Mouse (Mus musculus) forebrain, embryonic 10.5 days (tissue): ENCODE measurements around the gene Skor1. TPM values are rescaled to one million over a fixed set of nuclear protein-coding genes. Genes with fewer than 3 reads are reported as not detected.

Experiments
- DNase-seq: peaks from one replicate; pipeline ENCODE4 v3.0.0-alpha.2; 2017; ENCODE audit warnings: low spot score; ENCODE audit errors: extremely low spot score
- H3K27ac ChIP-seq: fragments of 300-500 bp; sonication (generic); 2 replicates; pipeline ENCODE4 v1.5.1; 2016; ENCODE audit warnings: mild to moderate bottlenecking
- H3K27me3 ChIP-seq: fragments of 300-500 bp; sonication (generic); 2 replicates; pipeline ENCODE4 v1.6.1; 2016; ENCODE audit warnings: mild to moderate bottlenecking; ENCODE audit not compliant: poor library complexity, severe bottlenecking
- H3K36me3 ChIP-seq: fragments of 300-500 bp; sonication (generic); replicated peaks from 2 replicates; pipeline ENCODE4 v1.6.1; 2016; ENCODE audit warnings: mild to moderate bottlenecking, moderate library complexity
- H3K4me1 ChIP-seq: fragments of 300-500 bp; sonication (generic); 2 replicates; pipeline ENCODE4 v1.6.1; 2016
- H3K4me3 ChIP-seq: fragments of 300-500 bp; sonication (generic); 2 replicates; pipeline ENCODE4 v1.5.1; 2016; ENCODE audit warnings: mild to moderate bottlenecking, moderate library complexity
- H3K9me3 ChIP-seq: fragments of 300-500 bp; sonication (generic); 2 replicates; pipeline ENCODE4 v1.6.1; 2016; ENCODE audit warnings: mild to moderate bottlenecking, moderate library complexity
- WGBS: fragments of 180-500 bp; shearing (Covaris S2); methylation state at CpG from one replicate; pipeline ENCODE4 v1.1.7; 2016; 5-methylcytosine and 5-hydroxymethylcytosine counted together
- polyA plus RNA-seq: library from polyadenylated mRNA; unstranded; fragments of >200 nt; fragmentation: Nextera tagmentation; extraction: Ambion mirVana; gene quantifications from 2 replicates; pipeline ENCODE4 v1.2.1, GENCODE M21; 2016

Gene Skor1
- polyA plus RNA-seq, 1 experiment from 2014 or later, result 0.05 TPM

DNA sequence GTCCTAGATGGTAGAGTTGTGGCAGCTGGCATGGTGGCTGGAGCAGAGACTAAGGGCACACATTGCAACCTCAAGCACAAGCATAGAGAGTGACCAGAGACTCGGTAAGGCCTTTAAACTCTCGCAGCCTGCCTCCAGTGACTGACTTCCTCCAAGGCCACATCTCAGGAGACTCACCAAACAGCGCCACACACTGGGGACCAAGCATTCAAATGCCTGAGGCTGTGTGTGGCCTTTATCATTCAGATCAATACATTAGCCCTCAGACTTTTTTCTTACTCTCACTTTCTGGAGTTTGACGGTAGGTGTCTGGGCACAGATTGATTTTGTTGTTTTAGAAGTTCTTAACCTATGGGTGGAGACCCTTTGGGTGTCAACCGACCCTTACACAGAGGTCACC lies 30.4 kb downstream of the Skor1 start:
- Histone ChIP-seq H3K4me3 (no peak overlapping the region), H3K9me3 (no peaks in the 10 kb centered on the region), H3K4me1 (peaks cover 22% of the 10 kb centered on the region), H3K27ac (no peak overlapping the region), H3K36me3 (no peaks in the 10 kb centered on the region), H3K27me3 (peaks cover 13% of the 10 kb centered on the region)
- no peak for DNase-seq
- WGBS, result 69% methylated on average over 5 of the region's 5 CpGs

DNA sequence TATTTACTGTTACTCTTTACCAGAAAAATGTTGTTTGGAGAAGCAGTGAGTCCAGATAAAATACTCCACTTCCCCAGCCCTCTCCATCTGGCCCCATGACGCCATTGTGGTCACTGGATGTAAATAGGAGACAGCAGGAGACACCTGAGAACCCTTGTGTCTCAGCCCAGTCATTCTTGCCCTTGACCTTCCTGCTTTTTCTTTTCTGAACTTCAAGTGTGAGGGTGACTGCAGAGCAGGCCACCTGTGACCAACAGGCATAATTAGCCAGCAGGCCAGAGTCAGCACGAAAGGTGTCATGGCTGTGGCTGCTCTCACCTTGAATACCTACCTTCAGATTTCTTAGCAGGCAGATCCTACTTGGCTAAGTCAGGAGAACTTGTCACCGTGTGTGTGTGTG lies 36.2 kb downstream of the Skor1 start:
- H3K4me1 ChIP-seq, result peaks cover 19% of the 10 kb centered on the region
- 70% methylated on average over 3 of the region's 3 CpGs for WGBS
- H3K36me3 ChIP-seq, result no peaks in the 10 kb centered on the region
- no peak for DNase-seq
- H3K27ac ChIP-seq, result no peak overlapping the region
- H3K9me3 ChIP-seq, result no peaks in the 10 kb centered on the region
- H3K27me3 ChIP-seq, result 0 out of 2 replicates have a peak, but pooled peaks cover 9% of the 10 kb centered on the region
- H3K4me3 ChIP-seq, result no peak overlapping the region

DNA sequence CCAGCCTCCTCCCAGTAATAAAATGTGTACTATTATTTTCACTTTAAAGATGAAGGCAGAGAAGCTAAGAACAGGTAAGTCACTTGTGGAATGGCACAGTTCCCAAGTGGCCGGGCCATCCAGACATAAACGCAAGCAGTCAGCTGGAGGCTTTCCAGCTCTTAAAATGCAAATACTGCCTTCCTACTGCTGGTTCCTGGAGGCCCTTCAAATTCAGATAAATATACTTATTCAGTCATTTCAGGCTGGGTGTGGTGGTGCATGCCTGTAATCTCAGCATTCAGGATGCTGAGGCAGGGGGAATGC lies 39.0 kb downstream of the Skor1 start:
- H3K9me3 ChIP-seq, result no peaks in the 10 kb centered on the region
- 59% methylated on average over 2 of the region's 2 CpGs for WGBS
- H3K4me1 ChIP-seq, result peaks cover 19% of the 10 kb centered on the region
- no peaks in the 10 kb centered on the region for H3K36me3 ChIP-seq
- H3K4me3 ChIP-seq, result peak overlapping the region; percentile 61; the same call in 1 of the 2 replicates
- 0 out of 2 replicates have a peak, but pooled peaks cover 4% of the 10 kb centered on the region for H3K27me3 ChIP-seq
- H3K27ac ChIP-seq, result peak overlapping the region; percentile 90
- DNase-seq, result no peak

DNA sequence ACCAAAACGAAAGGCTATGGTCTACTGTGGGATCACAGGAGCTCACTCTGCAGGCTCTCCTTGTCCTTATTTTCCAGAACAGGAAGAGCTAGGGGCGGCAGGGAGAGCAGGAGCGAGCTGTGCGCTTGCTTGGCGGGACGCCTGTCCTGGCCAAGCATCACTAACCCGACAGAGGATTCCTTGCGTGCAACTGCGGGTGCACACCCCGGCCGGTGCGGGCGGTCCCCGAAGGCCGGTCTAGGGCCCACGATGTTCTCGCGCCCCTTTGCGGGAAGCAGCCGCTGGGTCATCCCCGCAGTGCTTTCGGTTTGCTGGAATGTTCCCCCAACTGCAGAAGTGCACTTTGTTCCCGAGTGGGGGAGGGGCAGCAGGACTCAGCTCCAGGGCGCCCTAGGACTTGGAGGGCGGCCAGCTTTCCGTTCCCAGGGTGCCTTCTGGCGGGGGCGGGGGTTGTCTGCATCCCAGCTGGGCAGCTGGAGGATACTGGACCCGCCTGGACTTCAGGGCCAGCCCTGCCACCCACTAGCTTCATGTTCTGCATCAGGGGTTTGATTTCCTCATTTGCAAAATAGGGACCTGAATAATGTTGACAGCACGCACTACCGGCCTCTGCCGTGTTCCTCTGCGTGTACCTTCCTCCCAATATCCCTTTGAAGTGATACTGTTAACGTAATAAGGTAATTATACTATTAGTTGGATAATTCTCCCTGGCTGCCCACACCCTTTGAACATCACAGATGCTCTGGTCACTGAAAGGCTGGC lies 39.6 kb downstream of the Skor1 start:
- DNase-seq, result peak; percentile 68
- 4% methylated on average over 34 of the region's 34 CpGs for WGBS
- peak overlapping the region; percentile 61 for H3K4me3 ChIP-seq

DNA sequence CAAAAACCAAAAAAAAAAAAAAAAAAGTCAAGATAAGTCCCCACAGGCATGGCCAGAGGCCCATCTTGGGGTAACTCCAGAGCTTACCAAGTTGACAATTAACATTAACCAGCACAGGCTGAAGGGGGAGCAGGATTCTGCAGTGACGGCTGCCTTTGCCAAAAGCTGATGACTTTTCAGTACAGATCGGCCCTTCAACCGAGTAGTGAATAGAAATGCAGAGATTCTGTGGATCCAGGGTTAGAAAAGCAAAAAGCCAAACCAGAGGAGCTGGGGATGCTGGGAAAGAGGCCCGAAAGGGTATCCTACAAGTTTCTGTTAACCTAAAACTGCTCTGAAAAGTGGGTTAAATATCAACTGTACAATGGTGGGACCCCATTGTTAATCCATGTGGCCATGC lies 40.2 kb downstream of the Skor1 start:
- peaks cover 19% of the 10 kb centered on the region for H3K4me1 ChIP-seq
- 59% methylated on average over 4 of the region's 4 CpGs for WGBS
- H3K4me3 ChIP-seq, result peak overlapping the region; percentile 61
- 0 out of 2 replicates have a peak, but pooled peaks cover 4% of the 10 kb centered on the region for H3K27me3 ChIP-seq
- H3K36me3 ChIP-seq, result no peaks in the 10 kb centered on the region
- peak overlapping the region; percentile 90 for H3K27ac ChIP-seq
- H3K9me3 ChIP-seq, result no peaks in the 10 kb centered on the region; the same call in none of the 2 replicates
- DNase-seq, result no peak

More for the DNA sequence above, 39.6 kb downstream of the Skor1 start:
- Histone ChIP-seq H3K9me3 (no peaks in the 10 kb centered on the region), H3K27ac (peak overlapping the region; percentile 90), H3K36me3 (no peaks in the 10 kb centered on the region), H3K4me1 (peaks cover 19% of the 10 kb centered on the region), H3K27me3 (0 out of 2 replicates have a peak, but pooled peaks cover 4% of the 10 kb centered on the region)

DNA sequence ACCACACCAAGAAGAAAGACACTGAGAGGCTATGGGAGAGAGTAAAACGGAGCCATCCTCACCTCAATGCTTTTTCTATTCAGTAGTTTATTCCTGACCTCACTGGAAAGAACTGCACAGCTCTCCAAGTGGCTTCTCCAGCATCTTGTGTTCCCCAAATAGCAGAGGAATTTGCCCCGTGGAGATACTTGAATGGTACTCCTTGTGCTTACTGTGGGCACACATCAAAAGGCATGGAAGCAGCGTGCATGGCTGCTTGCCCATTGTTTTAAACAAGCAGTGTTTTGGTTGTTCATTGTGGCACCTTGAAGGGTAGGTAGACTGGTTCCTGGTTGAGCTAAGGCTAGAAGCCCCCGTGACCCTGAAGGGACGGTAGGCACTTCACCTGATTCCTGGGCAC lies 48.1 kb downstream of the Skor1 start:
- Histone ChIP-seq H3K4me1 (peaks cover 15% of the 10 kb centered on the region), H3K27me3 (no peaks in the 10 kb centered on the region), H3K27ac (no peak overlapping the region), H3K9me3 (no peaks in the 10 kb centered on the region; the same call in none of the 2 replicates), H3K36me3 (no peaks in the 10 kb centered on the region), H3K4me3 (no peak overlapping the region)
- no peak for DNase-seq
- WGBS, result 66% methylated on average over 5 of the region's 5 CpGs

DNA sequence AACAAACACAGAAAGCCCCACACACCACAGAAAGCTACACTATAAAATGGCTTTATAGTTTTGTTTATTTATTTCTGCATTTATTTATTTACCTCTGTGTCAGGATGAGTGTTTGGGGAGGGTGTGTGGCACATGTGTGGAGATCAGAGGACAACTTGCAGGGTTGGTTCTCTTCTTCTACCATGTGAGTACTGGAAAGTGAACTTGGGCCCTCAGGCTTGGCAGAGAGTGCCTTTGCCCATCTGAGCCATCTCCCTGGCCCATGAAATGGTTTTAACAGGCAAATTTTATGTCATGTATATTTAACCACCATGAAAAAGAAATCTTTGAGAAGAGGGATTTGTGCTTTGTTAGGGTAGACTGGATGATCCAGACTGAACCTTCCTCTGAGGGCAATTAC lies 48.9 kb downstream of the Skor1 start:
- DNase-seq, result no peak
- Histone ChIP-seq H3K4me1 (peaks cover 19% of the 10 kb centered on the region), H3K27me3 (no peaks in the 10 kb centered on the region), H3K4me3 (no peak overlapping the region), H3K36me3 (no peaks in the 10 kb centered on the region), H3K9me3 (no peaks in the 10 kb centered on the region; the same call in none of the 2 replicates), H3K27ac (no peak overlapping the region)

DNA sequence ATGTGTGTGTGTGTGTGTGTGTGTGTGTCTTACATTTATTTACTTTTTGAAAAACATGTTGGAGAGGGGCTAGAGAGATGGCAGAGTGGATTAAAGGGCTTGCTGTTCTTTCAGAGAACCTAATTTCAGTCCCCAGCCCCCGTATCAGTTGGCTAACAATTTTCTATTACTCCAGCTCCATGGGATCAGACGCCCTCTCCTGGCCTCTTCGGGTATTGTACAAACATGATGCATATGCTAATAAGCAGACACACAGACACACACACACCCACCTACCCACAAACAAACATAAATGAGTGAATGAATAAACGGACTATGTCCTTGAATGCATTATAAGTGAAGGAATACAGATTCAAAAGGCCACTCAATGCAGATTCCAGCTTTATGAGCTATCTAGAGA lies 49.4 kb downstream of the Skor1 start:
- DNase-seq, result no peak
- 86% methylated on average over 4 of the region's 4 CpGs for WGBS
- Histone ChIP-seq H3K27me3 (no peaks in the 10 kb centered on the region), H3K27ac (no peak overlapping the region), H3K4me3 (no peak overlapping the region), H3K36me3 (no peaks in the 10 kb centered on the region), H3K4me1 (peaks cover 19% of the 10 kb centered on the region), H3K9me3 (no peaks in the 10 kb centered on the region; the same call in none of the 2 replicates)

DNA sequence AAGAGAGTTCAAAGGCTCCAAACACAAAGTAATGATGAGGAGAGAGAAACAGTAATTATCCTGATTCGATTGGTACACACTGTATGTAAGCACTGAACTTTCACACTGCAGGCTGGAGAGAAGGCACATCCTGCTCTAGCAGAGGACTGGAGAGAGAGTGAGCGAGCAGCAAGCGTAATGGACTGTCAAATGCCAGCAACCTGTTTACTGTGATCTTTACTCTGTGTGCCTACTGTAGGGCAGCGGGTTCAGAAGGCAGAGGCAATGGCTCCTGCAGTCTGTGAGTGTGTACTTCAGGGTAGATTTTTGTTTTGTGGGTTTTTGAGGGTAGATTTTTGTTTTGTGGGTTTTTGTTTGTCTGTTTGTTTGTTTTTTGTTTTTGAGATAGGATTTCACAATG lies 49.9 kb downstream of the Skor1 start:
- Histone ChIP-seq H3K27me3 (no peaks in the 10 kb centered on the region), H3K9me3 (no peaks in the 10 kb centered on the region; the same call in none of the 2 replicates), H3K36me3 (no peaks in the 10 kb centered on the region), H3K4me3 (no peak overlapping the region), H3K4me1 (peaks cover 19% of the 10 kb centered on the region), H3K27ac (no peak overlapping the region)
- WGBS, result 93% methylated on average over 4 of the region's 4 CpGs
- no peak for DNase-seq

DNA sequence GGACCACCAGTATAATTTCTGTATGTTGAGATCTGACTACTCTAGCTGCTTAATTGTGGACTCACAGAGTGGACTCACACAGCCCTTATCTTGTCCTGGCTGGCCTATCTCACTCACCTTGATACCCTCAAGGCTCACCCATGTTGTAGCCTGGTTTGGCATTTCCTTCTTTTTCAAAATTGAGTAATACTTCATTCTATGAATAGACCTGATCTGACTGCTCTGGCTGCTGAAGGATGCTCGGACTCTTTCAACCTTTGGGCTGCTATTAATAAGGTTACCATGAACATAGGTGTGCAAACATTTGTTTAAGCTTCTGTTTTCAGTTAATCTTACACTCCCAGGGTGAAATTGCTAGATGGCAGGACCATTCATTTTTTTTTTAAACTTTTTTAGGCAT lies 51.6 kb downstream of the Skor1 start:
- Histone ChIP-seq H3K4me1 (peaks cover 32% of the 10 kb centered on the region), H3K9me3 (no peaks in the 10 kb centered on the region; the same call in 1 of the 2 replicates), H3K4me3 (no peak overlapping the region), H3K27ac (no peak overlapping the region), H3K27me3 (no peaks in the 10 kb centered on the region; the same call in 1 of the 2 replicates), H3K36me3 (no peaks in the 10 kb centered on the region)
- DNase-seq, result no peak
- WGBS, result 84% methylated on average over 1 of the region's 1 CpGs

DNA sequence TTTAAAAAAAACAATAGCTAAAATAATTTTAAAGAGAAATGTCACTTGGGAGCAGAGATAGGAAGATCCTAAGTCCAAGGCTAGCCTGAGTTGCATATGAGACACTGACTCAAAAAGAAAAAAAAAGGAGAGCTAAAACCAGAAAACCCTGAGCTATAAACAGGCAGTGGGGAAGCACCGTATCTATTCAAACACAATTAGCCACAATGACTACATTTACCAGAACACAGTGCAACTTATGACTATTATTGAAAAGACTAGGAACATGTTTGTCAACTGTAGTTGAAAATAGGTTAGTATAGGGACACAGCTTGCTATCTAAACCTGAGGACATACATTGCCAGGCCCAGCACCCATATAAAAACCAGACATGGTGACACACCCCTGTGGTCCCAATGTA lies 54.7 kb downstream of the Skor1 start:
- WGBS, result 93% methylated on average over 1 of the region's 1 CpGs
- no peak overlapping the region for H3K27ac ChIP-seq
- no peaks in the 10 kb centered on the region for H3K36me3 ChIP-seq
- H3K4me1 ChIP-seq, result peaks cover 36% of the 10 kb centered on the region
- no peaks in the 10 kb centered on the region for H3K9me3 ChIP-seq
- DNase-seq, result no peak
- H3K4me3 ChIP-seq, result no peak overlapping the region
- no peaks in the 10 kb centered on the region; the same call in 1 of the 2 replicates for H3K27me3 ChIP-seq

DNA sequence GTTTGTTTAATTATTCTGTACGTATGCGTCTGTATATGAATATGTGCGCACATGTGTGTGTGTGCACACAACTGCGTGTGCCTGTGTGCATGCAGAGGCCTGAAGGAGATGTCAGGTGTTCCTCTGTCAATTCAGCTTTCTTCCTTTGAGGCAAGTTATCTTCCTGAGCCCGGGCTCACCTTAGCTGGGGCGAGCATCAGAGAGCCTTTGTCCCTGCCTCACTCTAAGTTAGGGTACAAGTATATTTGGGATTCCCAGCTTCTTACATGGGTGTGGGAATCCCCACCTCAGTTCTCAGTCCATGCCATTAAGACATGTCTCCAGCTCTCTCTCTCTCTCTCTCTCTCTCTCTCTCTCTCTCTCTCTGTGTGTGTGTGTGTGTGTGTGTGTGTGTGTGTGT lies 56.2 kb downstream of the Skor1 start:
- Histone ChIP-seq H3K27ac (peak overlapping the region; percentile 88), H3K27me3 (no peaks in the 10 kb centered on the region; the same call in 1 of the 2 replicates), H3K36me3 (no peaks in the 10 kb centered on the region), H3K9me3 (no peaks in the 10 kb centered on the region), H3K4me3 (peak overlapping the region; percentile 47), H3K4me1 (peaks cover 36% of the 10 kb centered on the region)
- peak; percentile 25 for DNase-seq
- 5% methylated on average over 6 of the region's 6 CpGs for WGBS

DNA sequence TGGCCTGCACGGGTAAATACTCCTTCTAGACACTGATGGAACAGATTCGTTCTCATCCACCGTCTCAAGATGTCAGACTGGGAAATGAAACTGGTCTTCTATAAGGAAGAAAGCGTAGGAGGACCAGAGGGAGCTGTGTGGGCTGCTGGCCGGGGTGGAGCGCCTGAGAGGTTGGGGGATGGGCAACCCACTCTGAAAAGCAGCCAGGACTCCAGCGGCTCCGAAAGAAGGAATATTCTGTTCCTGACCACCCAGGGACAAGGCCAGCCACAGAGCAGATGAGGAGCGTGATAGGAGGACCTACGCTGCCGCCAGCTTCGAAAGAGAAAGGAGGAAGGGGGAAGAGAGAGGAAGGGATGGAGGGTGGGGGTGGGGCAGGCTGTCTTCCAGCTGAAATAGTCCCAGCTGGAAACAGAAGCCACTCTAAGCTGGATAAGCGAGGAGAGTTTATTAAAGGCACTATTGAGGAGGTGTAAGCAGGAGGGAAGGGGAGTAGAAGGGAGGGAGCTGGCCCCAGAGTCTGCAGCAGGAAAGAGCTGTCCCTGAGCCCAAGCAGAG lies 56.7 kb downstream of the Skor1 start:
- peak overlapping the region; percentile 88 for H3K27ac ChIP-seq
- peak overlapping the region; percentile 47 for H3K4me3 ChIP-seq
- H3K27me3 ChIP-seq, result no peaks in the 10 kb centered on the region; the same call in 1 of the 2 replicates
- under 1% methylated on average over 13 of the region's 13 CpGs for WGBS
- H3K4me1 ChIP-seq, result peaks cover 36% of the 10 kb centered on the region
- H3K9me3 ChIP-seq, result no peaks in the 10 kb centered on the region
- no peaks in the 10 kb centered on the region for H3K36me3 ChIP-seq
- peak; percentile 80 for DNase-seq
